Mouse (Mus musculus): ENCODE measurements around the gene Gm49361.

- no peak for TF ChIP-seq HCFC1 (IDR thresholded peaks at IDR 0.05; ENCODE audit: borderline replicate concordance, insufficient read depth, low read length)
- no peak for TF ChIP-seq ZNF384 (IDR thresholded peaks at IDR 0.05; ENCODE audit: low read depth, low read length)
These were observed 82.3 kb downstream of the Gm49361 start for GRCm38 (mm10) chr14:57663630-57664029.

Data from ES-E14 (cell line).